Mouse (Mus musculus) erythroblast, adult 5-6 weeks (primary cell): Measurements from ENCODE around the gene Treml2. TPM values are rescaled to one million over a fixed set of nuclear protein-coding genes. Genes with fewer than 3 reads are reported as not detected.
A peak's percentile ranks its signal among the peaks of the same experiment; 100 is the strongest.
"Not testable (repeated sequence)": the region's sequence is repeated elsewhere in the genome, so short reads cannot be mapped to it uniquely, and the experiment has no call there.

Experiments
- ATAC-seq: replicated peaks from 2 replicates; pipeline ENCODE4 v1.8.0; 2016; ENCODE audit warnings: moderate number of reproducible peaks, mild to moderate bottlenecking, moderate TSS enrichment, inconsistent platforms; ENCODE audit not compliant: poor library complexity, low FRiP score, severe bottlenecking
- total RNA-seq, 2 experiments: library from RNA; stranded (forward) in 1 of 2; stranded (reverse) in 1 of 2; fragments of 150-400 nt in 1 of 2; fragments of 200-764, 138-1000 nt in 1 of 2; gene quantifications; 2 replicates each; pipeline versions ENCODE4 v1.2.3 to v1.2.4; 2015 to 2017; ENCODE audit warnings: low replicate concordance in 2 of 2

The Treml2 gene
- total RNA-seq, 2 experiments from 2014 or later, result 13.4 to 13.8 TPM

DNA sequence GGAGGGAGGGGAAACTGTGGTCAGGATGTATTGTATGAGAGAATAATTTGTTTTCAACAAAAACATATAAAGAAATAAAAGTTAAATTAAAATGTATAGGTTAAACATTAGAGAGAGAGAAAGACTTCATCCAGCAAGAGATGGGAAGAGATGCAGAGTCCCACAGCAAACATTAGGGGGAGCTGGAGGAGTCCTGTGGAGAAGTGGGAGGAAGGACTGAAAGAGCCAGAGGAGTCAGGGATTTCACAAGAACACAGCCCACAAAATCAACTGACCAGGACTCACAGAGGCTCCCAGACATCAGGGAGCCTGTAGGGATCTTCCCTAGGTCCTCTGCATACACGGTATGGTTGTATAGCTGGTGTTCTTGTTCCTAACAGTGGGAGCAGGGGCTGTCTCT is 12.5 kb upstream of the Treml2 start:
- no peak for ATAC-seq

DNA sequence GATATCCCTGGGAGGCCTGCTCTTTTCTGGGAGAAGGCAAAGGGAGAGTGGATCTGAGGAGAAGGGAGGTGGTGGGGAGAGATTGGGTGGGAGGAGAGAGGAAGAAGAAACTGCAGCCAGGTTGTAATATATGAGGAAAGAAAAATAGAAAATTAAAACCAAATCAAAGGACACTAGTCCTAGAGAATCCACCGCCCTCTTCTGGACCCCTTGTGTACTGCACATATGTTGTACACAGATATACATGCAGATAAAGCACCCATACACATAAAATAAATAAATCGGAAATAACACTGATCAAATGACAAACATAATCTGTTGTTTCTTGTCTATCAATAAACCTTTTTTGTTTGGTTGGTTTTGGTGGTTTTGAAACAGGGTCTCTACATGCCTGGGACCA is 12.0 kb upstream of the Treml2 start:
- ATAC-seq, result peak; percentile 67; the same call in 1 of the 2 replicates

DNA sequence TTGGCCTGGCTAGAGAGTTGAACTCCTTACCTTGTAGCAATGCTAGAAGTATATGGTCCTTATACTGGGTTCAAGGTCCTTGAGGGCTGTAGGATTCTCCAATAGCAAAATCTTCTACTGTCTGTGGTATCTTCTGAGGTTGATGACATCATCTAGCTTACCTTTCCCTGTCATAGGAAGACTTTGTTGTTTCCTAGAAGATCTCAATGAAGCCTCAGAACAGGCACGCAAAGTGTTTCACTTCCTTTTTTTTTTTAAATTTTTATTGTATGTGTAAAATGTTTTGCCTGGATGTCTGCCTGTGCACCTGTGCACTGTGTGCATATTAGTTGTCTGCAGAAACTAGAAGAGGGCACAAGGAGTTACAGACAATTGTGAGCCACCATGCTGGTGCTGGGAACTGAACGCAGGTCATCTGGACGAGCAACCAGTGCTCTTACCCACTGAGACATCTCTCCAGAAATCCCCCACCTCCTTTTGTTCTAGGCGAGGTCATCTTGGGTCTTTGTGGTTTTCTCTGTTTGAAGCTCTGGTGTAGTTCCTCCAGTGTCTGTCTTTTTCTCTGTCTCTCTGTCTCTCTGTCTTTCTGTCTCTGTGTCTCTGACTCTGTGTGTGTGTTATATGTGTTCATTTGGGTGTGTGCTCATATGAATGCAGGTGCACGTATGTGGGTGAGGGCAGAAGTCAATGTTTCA is 5.7 kb upstream of the Treml2 start:
- ATAC-seq, result no peak

DNA sequence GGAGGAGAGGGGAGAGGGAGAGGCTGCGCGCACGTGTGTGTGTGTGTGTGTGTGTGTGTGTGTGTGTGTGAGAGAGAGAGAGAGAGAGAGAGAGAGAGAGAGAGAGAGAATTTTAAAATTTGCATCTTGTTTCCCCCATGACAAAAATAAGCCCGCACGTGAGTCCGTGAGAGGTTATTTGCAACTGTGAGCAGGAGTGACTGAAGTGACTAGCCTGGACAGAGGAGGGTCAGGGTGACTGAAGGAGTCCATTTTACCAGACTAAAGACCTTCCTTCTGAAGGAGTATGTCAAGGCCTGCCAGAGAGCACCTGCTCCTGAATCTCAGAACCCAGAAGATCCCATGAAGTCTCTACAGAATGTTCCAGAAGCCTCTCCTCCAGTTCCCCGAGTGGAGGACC is 458 bp downstream of the Treml2 start:
- ATAC-seq, result no peak

DNA sequence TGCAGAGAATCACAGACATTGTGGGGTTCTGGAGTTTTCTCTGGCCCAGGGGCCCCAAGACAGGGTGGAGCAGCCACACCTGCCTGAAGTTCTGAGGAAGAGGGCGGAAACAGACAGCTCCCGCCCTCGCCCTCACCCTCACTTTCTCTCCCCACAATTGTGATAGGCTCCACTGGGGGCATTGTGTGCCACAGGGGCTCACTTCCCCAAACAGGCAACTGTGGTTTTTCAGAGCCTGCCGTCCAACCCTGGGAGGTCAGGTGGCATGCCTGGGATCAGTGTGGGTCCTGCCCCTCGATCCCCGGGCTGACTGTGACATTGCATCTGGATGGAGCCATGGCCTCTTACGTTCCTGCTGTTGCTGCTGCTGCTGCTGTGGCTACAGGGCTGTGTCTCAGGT is 901 bp downstream of the Treml2 start:
- peak; percentile 51; the same call in 1 of the 2 replicates for ATAC-seq

DNA sequence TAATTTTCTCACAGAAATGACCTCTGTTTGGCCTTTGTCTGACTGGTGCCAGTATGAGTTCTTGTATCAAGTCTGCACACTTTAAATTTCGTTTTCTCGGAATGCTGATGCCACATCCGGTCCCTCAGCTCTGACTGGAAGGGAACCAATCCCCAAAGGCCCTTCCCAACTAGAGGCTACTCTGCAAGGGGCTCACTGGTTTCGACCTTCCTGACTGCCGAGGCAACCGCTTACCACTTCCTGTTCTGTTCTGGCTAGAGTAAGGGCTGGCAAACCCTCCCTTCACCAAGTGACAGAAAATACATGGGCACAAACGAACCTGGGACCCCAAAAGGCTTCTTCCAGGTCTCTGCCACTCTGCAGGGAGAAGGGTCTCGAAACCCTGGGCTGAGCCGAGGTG is 1.6 kb downstream of the Treml2 start:
- ATAC-seq, result no peak

DNA sequence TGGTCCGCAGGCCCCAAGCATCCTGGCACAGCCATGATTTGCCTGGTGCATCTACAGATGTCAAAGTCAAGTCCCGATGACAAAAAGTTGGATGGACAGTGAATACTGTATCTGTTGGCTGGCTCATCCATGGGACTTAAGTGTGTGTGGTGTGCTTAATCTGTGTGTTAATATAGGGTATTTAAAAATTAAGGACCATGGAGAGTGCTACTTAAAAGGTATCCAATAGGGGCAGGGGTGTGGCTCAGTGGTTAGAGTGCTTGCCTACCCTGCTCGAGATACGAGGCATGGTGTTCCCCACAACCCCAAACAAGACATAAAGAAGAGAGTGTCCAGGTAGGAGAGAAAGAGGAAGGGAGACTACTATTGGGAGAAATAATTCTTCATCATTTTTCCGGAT is 2.5 kb downstream of the Treml2 start:
- ATAC-seq, result no peak

DNA sequence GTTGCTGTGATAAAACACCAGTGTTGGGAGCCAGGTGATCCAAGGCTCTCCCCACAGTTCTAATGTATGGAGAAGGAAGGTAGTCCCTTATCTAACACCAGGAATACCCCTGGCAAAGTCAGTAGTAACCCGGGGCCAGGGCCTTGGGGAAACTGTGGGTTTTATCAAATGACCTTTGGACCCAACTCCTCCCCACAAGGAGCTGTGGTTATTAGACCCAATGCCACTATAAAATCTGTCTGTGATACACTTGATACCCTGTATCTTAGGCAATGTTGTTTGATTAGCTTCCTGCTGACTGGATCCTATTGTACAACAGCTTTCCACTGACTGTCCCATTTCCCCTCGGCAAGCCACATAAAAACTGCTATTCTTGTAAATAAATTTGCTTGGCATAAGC is 12.8 kb downstream of the Treml2 start:
- ATAC-seq, result no peak

DNA sequence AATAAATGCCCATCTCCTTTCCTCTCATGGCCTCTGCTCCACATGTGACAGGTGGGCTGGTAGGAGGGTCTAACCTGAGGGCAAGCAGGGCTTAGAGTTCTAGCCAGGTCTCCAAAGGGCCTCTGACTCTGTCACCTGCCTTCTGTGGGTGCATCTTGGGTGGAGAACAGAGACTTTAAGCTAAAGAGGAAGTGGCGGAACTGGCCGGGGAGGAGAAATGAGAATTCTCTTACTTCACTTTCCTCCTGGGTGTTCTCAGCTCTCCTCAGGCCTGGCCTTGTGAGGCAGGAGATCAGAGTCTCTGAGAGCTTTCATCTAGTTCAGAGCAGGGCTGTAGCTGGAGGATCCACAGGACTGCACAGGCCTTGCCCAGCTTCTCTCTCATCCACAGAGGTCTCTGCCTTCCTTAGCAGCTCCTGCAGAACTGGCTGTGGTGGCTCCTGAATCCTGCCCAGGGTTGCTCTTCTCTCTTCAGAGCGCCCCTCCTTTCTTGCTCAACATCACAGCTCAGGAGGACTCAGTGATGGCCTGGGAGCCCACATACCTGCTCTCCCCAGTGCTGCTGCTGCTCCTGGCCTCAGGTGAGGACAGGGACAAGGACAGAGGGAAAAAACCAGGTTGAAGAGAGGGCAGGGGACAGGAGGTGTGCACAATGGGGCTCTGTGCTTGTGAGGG is 16.7 kb downstream of the Treml2 start, which contains the start of gene B430306N03Rik:
TSS of gene B430306N03Rik (plus strand) at position 237 of the 675 bp plus-strand sequence.
- not testable (repeated sequence) for ATAC-seq

DNA sequence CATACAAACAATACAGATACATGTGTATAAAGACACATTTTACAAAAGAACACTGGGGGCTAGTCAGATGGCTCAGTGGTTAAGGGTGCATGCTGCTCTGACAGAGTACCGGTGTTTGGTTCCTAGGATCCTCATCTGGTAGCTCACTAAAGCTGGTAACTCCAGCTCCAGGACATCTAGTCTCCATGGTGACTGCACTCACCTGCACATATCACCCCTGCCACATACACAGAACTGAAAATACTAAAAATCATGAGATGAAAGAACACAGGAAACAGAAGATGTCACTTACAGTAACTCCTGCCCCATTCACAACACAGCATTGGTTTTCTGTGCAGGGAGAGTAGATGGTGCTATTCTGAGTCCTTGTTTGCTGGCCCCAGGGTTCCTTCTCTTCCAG is 19.4 kb downstream of the Treml2 start:
- no peak for ATAC-seq

DNA sequence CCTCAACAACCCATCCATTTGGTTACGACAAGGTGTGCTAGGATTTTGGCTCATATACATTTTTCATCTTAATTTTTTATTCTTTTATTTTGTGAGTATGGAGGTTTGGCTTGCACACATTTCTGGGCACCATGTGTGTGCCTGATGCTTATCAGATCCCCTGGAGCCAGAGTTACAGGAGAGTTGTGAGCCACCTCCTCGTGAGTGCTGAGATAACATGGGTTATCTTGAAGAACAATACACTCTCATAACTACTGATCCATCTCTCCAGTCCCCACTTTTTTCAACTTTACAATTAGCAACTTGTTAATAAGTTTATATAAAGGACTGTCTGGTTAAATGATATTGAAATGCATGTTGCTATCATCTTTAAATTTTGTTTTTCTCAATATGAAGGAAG is 22.0 kb downstream of the Treml2 start:
- ATAC-seq, result no peak

DNA sequence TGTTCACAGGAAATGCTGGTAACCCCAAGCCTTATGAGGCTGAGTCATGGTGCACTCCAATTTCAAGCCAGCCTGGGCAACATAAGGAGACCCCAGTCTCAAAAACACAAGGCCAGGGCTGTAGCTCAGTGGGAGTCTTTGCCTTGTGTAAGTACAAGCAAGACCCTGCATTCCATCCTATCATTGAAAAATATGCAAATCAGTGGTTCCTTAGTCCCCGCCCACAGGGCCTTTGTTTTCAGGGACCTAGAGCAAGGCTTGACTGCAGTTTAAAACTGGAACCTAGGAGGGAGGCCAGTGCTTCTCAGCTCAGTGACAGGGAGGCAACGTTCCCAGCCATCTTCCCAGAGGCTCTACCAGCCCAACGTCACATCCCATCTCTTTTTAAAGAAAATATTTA is 23.9 kb downstream of the Treml2 start:
- ATAC-seq, result no peak

DNA sequence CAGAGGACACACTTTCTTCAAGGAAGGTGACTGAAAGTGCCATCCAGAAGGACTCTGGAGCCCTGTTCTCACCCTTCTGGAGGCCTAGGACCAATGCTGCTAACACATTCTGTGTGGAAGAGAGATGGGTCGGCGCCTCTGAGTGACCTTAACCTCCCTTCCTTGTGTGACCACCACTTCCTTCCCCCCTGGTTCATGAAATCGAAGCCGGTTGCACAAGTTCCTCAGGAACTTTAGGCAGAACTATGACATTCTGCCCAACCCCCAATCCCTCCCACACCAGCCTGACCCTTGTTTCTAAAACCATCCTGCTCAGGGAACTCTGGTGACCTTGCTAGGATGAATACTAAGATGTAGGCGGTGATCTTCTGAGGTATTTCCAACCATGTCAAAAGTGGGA is 25.0 kb downstream of the Treml2 start:
- ATAC-seq, result no peak

DNA sequence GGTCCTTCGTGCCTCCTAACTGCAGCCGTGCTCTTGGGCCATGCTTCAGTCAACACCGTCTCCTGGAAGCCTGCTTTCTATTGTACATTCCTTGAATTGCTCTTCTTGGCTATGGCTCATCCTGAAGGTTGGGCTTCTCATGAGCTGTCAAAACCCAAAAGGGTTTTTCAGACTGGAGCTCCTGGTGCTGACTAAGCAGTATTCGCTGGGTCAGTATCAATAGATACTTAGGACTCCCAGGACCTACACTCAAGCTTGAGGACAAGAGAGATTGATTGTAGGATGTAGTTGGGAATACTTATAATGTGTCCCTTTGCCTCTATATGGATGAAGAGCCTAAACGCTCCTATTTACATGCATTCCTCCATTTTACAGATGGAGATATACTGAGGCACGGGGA is 25.8 kb downstream of the Treml2 start:
- ATAC-seq, result no peak

DNA sequence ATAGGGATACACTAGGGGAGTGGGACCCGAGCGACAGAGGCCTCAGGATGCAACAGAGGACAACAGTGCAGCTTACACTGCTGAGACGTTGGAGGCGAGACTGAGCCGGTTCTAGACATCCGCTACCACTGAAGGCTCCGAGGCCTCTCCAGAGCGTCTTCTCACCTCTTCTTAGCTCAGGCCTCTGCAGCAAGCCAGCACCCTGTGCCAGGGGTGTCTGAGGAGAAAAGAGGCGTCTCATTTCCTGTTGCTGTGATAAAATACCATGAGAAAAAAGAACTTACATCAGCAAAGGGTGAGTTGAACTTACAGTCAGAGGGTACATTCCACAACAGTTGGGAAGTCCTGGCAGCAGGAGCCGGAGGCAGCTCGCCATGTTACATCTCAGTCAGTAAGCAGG is 26.3 kb downstream of the Treml2 start:
- no peak for ATAC-seq

DNA sequence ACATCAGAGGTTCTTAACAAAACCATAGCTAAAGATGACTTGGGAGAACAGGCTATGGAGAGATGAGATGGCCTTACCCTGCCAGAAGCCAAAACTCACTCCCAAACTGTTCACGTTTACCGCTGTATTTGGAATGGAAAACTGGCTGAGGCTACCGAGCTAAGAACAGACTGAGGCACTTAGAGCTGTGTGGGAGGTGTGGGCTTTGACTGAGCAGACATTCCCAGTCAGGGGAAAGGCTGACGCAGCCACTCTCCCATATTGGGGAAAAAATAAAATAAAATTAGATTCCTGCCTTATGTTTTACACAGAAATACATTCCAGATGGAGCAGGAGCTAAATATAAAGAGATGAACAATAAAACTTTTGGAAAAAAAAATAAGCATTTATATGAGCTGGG is 27.4 kb downstream of the Treml2 start:
- ATAC-seq, result no peak

DNA sequence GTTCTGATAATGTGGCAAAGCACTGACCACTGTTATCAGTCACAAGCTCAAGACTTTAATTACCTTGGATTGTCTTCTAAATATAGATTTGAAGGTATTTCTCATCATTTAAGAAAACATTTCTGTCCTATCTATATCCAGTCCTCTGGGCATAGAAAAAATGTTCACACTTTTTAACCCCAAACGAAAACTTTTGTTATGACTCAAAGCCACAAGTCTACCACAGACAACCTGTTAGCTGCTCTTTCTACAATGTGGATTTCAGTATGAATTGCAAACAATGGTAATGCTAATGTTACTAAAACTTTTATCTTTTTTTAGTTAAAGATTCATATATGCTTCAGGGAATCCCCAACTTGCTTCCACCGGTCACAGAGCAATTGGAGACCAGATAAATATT is 33.2 kb downstream of the Treml2 start:
- no peak for ATAC-seq

DNA sequence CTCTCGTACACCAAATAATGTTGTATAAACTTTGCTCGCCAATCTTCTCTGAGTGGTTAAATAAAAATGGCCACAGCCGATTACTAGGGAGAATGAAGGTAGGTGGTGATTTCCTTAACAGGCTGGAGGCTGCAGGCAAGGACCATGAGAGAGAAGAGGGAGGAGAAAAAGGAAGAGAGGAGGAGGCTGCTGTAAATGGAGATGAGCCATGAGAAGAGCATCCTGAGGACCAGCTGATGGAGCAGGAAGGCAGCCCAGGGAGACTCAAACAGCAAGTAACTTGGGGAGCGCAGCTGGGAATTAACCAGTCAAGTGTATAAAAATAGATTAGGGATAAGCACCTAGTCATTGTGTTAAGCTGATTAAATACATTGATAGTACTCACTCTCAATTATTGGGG is 34.9 kb downstream of the Treml2 start:
- no peak for ATAC-seq

DNA sequence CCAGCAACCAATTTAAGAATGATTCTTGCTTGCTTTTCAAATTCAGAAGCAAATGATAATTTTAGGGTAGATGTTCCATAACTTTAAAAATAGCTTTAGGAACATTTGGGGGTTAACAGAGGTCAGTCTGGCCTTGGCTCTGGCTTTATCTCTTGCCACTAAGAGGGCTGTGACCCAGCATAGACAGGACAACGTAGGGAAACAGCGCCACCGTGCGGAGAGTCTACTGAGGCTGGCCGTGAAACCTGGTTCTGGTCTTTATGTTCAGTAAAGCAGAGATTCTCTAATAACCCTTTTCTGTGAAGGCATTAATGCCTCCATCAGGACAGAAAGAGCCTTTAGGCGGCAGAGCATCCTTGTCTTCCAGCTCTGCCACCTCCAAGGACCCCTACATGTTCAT is 37.6 kb downstream of the Treml2 start:
- ATAC-seq, result peak; percentile 88

DNA sequence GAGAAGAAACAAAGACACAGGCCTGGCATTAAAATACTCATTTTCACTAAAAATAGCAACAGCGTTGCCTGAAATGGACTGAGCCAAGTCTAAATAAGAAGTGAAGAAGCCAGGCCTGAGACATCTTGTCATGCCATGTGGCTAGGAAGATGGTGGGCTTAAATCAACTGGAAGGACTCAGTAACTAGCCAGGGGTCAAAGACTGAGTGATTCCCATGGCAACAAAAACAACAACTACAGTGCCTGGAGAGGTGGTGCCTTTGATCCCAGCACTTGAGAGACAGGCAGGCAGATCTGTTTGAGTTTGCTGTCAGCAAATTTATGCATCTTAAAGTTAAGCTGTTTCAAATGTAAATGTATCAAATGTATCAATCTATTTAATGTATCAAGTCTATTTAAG is 41.0 kb downstream of the Treml2 start:
- no peak for ATAC-seq

DNA sequence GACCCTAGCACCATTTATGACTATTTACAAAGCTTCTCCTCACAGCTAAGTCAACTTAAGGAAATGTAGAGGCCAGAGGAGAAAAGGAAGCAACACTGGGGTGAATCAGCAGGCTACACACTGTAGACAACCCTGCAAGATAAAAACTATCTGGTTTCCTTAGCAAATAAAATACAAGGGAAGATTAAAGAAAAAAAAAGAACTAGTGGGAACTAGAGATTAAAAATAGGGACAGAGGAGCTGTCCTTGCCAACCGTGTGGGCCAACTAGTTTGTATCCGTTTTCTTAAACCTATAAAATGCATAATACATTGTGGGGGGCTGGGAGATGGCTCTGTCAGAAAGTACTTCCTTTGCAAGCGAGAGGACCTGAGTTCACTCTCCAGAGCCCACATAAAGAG is 42.6 kb downstream of the Treml2 start:
- ATAC-seq, result no peak

DNA sequence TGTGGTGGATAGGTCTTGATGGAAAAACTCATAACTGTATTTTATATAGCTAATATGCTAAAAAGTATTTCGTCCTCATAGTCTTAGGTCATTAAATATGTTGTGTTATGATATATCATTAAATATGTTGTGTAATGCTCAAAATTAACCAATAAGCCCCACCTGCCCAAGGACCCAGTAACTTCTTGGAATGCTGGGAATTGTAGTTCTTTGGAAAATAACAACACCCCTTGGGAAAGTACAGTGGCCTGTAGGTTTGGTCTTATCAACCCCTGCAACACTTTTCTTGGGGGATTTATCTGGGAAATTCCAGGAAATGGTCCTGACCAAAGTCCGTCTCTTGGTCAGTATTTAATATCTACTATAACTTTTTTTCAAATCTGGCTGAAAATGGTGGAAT is 43.8 kb downstream of the Treml2 start:
- ATAC-seq, result no peak
